Mouse (Mus musculus): Measurements from ENCODE around the gene Ndufs6. TPM values are rescaled to one million over a fixed set of nuclear protein-coding genes. Genes with fewer than 3 reads are reported as not detected.

The Ndufs6 gene
- polyA plus RNA-seq, 1 experiment from 2014 or later, result 337 TPM

GRCm38 (mm10) chr13:73277361-73277760 is 51.0 kb downstream of the Ndufs6 start:
- Histone ChIP-seq H3K9ac (replicated peaks; ENCODE audit: low read length) (no peak overlapping the region), H3K36me3 (replicated peaks; ENCODE audit: control insufficient read depth, insufficient read depth, low read depth, low read length) (no peaks in the 10 kb centered on the region), H3K27me3 (ENCODE audit: control insufficient read depth, insufficient read depth, low read length) (peaks cover 19% of the 10 kb centered on the region), H3K9me3 (replicated peaks; ENCODE audit: control insufficient read depth, low read length) (no peaks in the 10 kb centered on the region), H3K4me1 (ENCODE audit: control insufficient read depth, insufficient read depth, low read length) (no peaks in the 10 kb centered on the region; the same call in 1 of the 2 replicates), H3K4me2 (ENCODE audit: low read depth, low read length) (no peak overlapping the region), H3K4me3 (ENCODE audit: low read depth, low read length) (no peak overlapping the region), H3K27ac (replicated peaks; ENCODE audit: low read depth, low read length) (no peak overlapping the region)
- ATAC-seq (replicated peaks; ENCODE audit: insufficient number of reproducible peaks, low FRiP score, low TSS enrichment, low read depth), result no peak
- WGBS, result 90% methylated on average over 6 of the region's 6 CpGs
- DNase-seq (ENCODE audit: low spot score), result no peak

DNA sequence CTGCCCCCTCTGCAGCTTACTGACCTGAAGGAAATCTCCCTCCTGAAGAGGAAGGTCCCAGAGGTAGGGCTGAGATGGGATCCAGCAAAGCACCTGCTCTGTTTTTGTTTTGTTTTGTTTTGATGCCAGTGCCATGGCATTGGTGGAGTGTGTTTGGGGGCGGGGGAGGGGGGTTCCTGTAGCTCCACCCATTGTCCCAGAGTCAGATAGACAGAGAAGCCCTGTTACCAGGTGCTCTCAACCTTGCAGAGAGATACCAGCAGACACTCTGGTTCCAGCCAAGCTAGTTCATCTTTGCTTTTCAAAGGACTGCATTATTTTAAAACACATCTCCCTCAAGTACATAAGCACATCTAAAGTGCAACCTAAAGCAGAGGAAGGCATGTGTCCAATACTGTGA is 54.8 kb downstream of the Ndufs6 start:
- DNase-seq (ENCODE audit: low spot score), result no peak

DNA sequence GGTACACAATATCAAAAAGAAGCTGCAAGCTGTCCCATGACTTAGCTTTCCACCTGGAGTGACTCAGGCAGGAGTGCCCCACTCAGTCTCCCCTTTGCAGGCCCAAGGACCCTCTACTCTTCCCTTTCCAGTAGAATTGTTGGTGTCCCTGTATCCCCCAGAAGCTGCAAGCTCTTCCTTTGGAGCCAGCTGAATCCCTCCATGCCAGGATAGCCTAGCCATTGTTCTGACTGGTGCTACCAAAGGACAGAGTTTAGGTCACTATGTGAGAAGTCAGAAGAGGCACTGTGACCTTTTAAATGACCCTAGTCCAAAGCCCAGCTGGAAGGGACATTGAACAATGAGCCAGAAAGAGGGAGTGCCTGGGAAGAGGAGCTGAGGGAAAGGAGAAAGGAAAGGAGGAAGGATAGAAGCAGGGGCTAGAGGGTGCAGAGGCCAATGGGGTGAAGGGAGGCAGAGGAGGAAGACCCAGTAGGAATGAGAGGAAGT is 55.5 kb downstream of the Ndufs6 start:
- H3K4me1 ChIP-seq (ENCODE audit: control insufficient read depth, insufficient read depth, low read length), result no peaks in the 10 kb centered on the region; the same call in 1 of the 2 replicates
- DNase-seq (ENCODE audit: low spot score), result no peak
- H3K9me3 ChIP-seq (replicated peaks; ENCODE audit: control insufficient read depth, low read length), result no peaks in the 10 kb centered on the region
- peaks cover 58% of the 10 kb centered on the region for H3K27me3 ChIP-seq (ENCODE audit: control insufficient read depth, insufficient read depth, low read length)
- no peak for ATAC-seq (replicated peaks; ENCODE audit: insufficient number of reproducible peaks, low FRiP score, low TSS enrichment, low read depth)
- H3K9ac ChIP-seq (replicated peaks; ENCODE audit: low read length), result no peak overlapping the region
- no peak overlapping the region for H3K27ac ChIP-seq (replicated peaks; ENCODE audit: low read depth, low read length)
- H3K4me2 ChIP-seq (ENCODE audit: low read depth, low read length), result no peak overlapping the region
- no peak overlapping the region for H3K4me3 ChIP-seq (ENCODE audit: low read depth, low read length)
- no peaks in the 10 kb centered on the region for H3K36me3 ChIP-seq (replicated peaks; ENCODE audit: control insufficient read depth, insufficient read depth, low read depth, low read length)

More for the DNA sequence above, 54.8 kb downstream of the Ndufs6 start:
- H3K4me2 ChIP-seq (ENCODE audit: low read depth, low read length), result no peak overlapping the region
- no peak for ATAC-seq (replicated peaks; ENCODE audit: insufficient number of reproducible peaks, low FRiP score, low TSS enrichment, low read depth)
- no peaks in the 10 kb centered on the region for H3K36me3 ChIP-seq (replicated peaks; ENCODE audit: control insufficient read depth, insufficient read depth, low read depth, low read length)
- H3K27ac ChIP-seq (replicated peaks; ENCODE audit: low read depth, low read length), result no peak overlapping the region
- no peak overlapping the region for H3K9ac ChIP-seq (replicated peaks; ENCODE audit: low read length)
- H3K9me3 ChIP-seq (replicated peaks; ENCODE audit: control insufficient read depth, low read length), result no peaks in the 10 kb centered on the region
- 5% methylated on average over 1 of the region's 1 CpGs for WGBS
- H3K27me3 ChIP-seq (ENCODE audit: control insufficient read depth, insufficient read depth, low read length), result peaks cover 51% of the 10 kb centered on the region
- no peak overlapping the region for H3K4me3 ChIP-seq (ENCODE audit: low read depth, low read length)
- no peaks in the 10 kb centered on the region; the same call in 1 of the 2 replicates for H3K4me1 ChIP-seq (ENCODE audit: control insufficient read depth, insufficient read depth, low read length)

DNA sequence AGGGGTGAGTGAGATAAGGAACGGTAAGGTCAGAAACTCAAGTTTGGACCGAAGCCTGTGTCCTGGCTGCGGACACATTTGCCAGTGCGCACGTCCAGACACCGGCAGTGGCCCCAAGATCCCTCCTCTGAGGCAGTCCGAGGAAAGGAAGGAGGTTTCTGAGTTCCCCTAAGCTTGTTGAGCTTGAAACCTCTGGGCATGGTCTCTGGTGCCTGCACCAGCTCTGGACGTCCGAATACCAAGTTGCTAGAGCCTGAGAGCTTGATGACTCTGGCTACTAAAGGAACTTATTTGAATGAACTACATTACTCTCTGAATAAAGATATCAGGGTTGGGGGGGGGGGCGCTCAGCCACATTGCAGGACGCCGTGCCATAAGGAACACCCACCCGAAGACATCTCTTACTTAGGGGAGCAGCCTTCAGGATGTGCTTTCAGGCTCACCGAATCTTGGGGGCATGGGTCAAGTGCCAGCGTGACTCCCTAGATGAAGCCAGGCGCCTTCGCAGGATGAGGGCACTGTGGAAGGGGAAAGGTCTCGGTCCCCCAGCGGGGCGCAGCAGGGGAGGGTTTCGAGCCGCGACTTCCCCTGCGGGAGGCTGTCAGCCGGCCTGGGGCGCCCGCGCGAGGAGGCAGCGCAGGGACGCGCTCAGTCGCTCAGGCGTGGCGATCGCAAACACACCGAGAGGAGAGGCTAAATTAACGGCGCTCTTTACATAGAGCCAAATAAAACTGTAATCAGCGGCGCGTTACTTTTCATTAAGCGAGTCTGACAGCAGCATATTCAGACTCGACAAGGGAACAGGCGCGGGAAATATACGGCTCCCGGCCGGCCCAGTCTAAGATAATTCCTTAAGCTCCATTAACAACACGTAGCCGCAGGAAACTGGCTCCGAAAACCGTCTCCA is 56.8 kb downstream of the Ndufs6 start:
- Histone ChIP-seq H3K4me3 (ENCODE audit: low read depth, low read length) (peak overlapping the region; percentile 4; the same call in 1 of the 2 replicates), H3K9me3 (replicated peaks; ENCODE audit: control insufficient read depth, low read length) (no peaks in the 10 kb centered on the region), H3K9ac (replicated peaks; ENCODE audit: low read length) (no peak overlapping the region), H3K4me2 (ENCODE audit: low read depth, low read length) (peak overlapping the region; percentile 38; the same call in 1 of the 2 replicates), H3K4me1 (ENCODE audit: control insufficient read depth, insufficient read depth, low read length) (no peaks in the 10 kb centered on the region; the same call in 1 of the 2 replicates), H3K27me3 (ENCODE audit: control insufficient read depth, insufficient read depth, low read length) (peaks cover 71% of the 10 kb centered on the region), H3K27ac (replicated peaks; ENCODE audit: low read depth, low read length) (no peak overlapping the region), H3K36me3 (replicated peaks; ENCODE audit: control insufficient read depth, insufficient read depth, low read depth, low read length) (no peaks in the 10 kb centered on the region)
- WGBS, result under 1% methylated on average over 53 of the region's 53 CpGs
- DNase-seq (ENCODE audit: low spot score) (no peak), ATAC-seq (replicated peaks; ENCODE audit: insufficient number of reproducible peaks, low FRiP score, low TSS enrichment, low read depth) (no peak)

DNA sequence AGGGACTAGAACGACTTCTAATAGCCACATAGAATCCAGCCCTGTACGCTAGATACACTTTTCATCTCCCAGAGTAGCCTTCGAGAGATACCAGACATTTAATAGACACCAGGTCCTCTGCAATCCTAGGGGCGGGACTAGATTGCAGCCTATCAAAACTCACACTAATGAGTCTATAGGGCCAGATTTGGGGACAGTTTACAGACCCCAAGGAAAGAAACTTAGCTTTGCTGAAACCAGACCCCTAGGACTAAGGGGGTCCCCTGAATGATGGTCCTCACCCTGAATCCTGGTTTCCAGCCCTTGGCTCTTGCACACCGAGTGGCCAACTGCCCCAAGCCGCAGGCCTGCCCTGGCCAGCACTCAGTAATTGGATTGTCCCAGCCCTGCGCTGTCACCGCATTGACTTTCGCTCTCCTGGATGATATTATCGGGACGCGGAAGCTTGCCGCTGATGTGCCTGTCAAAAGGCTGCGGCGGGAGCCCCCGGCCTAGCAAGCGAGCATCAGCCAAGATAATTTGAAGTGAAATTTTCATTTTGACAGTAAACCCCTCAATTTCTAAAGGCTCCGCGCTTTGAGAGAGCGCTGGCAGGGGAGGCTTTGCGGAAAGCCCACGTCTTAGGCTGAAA is 57.8 kb downstream of the Ndufs6 start:
- Histone ChIP-seq H3K9me3 (replicated peaks; ENCODE audit: control insufficient read depth, low read length) (no peaks in the 10 kb centered on the region), H3K27ac (replicated peaks; ENCODE audit: low read depth, low read length) (no peak overlapping the region), H3K4me2 (ENCODE audit: low read depth, low read length) (no peak overlapping the region), H3K36me3 (replicated peaks; ENCODE audit: control insufficient read depth, insufficient read depth, low read depth, low read length) (no peaks in the 10 kb centered on the region), H3K27me3 (ENCODE audit: control insufficient read depth, insufficient read depth, low read length) (peaks cover 80% of the 10 kb centered on the region), H3K4me3 (ENCODE audit: low read depth, low read length) (no peak overlapping the region), H3K4me1 (ENCODE audit: control insufficient read depth, insufficient read depth, low read length) (no peaks in the 10 kb centered on the region; the same call in 1 of the 2 replicates), H3K9ac (replicated peaks; ENCODE audit: low read length) (no peak overlapping the region)
- ATAC-seq (replicated peaks; ENCODE audit: insufficient number of reproducible peaks, low FRiP score, low TSS enrichment, low read depth) (no peak), DNase-seq (ENCODE audit: low spot score) (no peak)
- WGBS, result 3% methylated on average over 22 of the region's 22 CpGs

- Histone ChIP-seq H3K36me3 (replicated peaks; ENCODE audit: control insufficient read depth, insufficient read depth, low read depth, low read length) (no peaks in the 10 kb centered on the region), H3K27me3 (ENCODE audit: control insufficient read depth, insufficient read depth, low read length) (peaks cover 87% of the 10 kb centered on the region), H3K27ac (replicated peaks; ENCODE audit: low read depth, low read length) (no peak overlapping the region), H3K9ac (replicated peaks; ENCODE audit: low read length) (no peak overlapping the region), H3K4me1 (ENCODE audit: control insufficient read depth, insufficient read depth, low read length) (no peaks in the 10 kb centered on the region; the same call in 1 of the 2 replicates), H3K4me2 (ENCODE audit: low read depth, low read length) (no peak overlapping the region), H3K4me3 (ENCODE audit: low read depth, low read length) (no peak overlapping the region), H3K9me3 (replicated peaks; ENCODE audit: control insufficient read depth, low read length) (no peaks in the 10 kb centered on the region)
- no peak for DNase-seq (ENCODE audit: low spot score)
- 18% methylated on average over 3 of the region's 3 CpGs for WGBS
- ATAC-seq (replicated peaks; ENCODE audit: insufficient number of reproducible peaks, low FRiP score, low TSS enrichment, low read depth), result no peak
Observed at GRCm38 (mm10) chr13:73269891-73270290, 58.5 kb downstream of the Ndufs6 start.
